Mouse (Mus musculus): ENCODE measurements at regions not wholly inside any gene's neighbourhood (a gene's known extent, or its start where the extent isn't known, plus 50 kb on each side); places are given as distances from the start of the nearest gene placed in this dataset.

- TF ChIP-seq CTCF (conservative IDR thresholded peaks at IDR 0.05; ENCODE audit: low read length) = no peak
- no peak for TF ChIP-seq NANOG (IDR thresholded peaks at IDR 0.05; ENCODE audit: borderline replicate concordance, low read length)
Observed at GRCm38 (mm10) chr19:26978640-26979007, 92.9 kb downstream of the Gm815 start.

Data from E14TG2a.4 (cell line).